Mouse (Mus musculus): ENCODE measurements around the gene Dtx3. TPM values are rescaled to one million over a fixed set of nuclear protein-coding genes. Genes with fewer than 3 reads are reported as not detected.
"Not testable (repeated sequence)": the region's sequence is repeated elsewhere in the genome, so short reads cannot be mapped to it uniquely, and the experiment has no call there.

Dtx3 gene
- polyA plus RNA-seq, 1 experiment: 126 TPM

DNA sequence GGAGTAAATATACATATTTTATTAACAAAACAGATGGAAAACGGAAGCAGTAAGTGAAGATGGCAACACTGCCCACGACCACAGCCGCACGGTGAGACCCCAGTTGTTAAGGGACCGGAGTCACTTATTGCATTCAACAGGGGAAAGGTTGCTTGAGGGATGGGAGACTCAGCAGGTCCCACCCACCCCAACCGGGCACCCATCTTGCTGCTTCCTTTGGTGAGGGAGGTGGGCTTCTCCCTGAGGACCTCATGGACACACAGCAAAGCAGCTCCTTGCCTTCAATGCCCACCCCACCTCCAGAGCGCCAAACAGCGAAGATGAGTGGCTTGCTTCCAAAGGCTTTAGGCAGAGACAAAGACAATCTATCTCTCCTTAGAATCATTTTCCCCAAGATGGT, 1.6 kb upstream of the Dtx3 start:
- Histone ChIP-seq H3K27ac (ENCODE audit: control insufficient read depth, insufficient read depth, low read depth, low read length) (no peak overlapping the region), H3K4me1 (ENCODE audit: control insufficient read depth, insufficient read depth, low read length) (peaks cover 18% of the 10 kb centered on the region), H3K27me3 (ENCODE audit: control insufficient read depth, insufficient read depth, low read length) (no peaks in the 10 kb centered on the region), H3K36me3 (ENCODE audit: control insufficient read depth, insufficient read depth, low read length) (peaks cover 2% of the 10 kb centered on the region; the same call in 1 of the 2 replicates), H3K4me3 (ENCODE audit: control insufficient read depth, low read depth, low read length) (no peak overlapping the region)
- no peak for TF ChIP-seq CTCF (IDR thresholded peaks at IDR 0.05; ENCODE audit: control insufficient read depth, insufficient read depth, insufficient replicate concordance, low read depth, low read length)
- no peak for TF ChIP-seq POLR2A (IDR thresholded peaks at IDR 0.05; ENCODE audit: control insufficient read depth, low read depth, low read length)

DNA sequence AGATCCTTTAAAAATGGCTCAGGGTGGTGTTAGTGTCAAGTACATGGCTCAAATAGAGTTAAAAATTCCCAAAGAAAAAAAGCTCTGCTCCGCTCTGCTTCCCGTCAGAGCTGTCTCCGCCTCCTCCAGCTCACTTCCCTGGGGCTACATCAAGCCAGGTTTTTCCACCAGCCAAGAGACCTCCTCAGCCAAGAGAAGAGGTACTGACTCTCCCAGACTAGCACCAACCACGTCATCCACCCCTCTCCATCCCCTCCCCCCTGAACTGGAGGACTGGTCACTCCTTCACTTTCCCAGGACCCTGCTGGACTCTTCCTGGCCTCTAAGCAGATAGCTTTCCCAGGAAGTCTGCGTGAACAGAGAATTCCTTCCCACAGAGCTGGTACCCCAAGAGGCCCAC, 864 bp upstream of the Dtx3 start:
- peak overlapping the region; percentile 29; the same call in 1 of the 2 replicates for H3K27ac ChIP-seq (ENCODE audit: control insufficient read depth, insufficient read depth, low read depth, low read length)
- TF ChIP-seq CTCF (IDR thresholded peaks at IDR 0.05; ENCODE audit: control insufficient read depth, insufficient read depth, insufficient replicate concordance, low read depth, low read length): no peak
- TF ChIP-seq POLR2A (IDR thresholded peaks at IDR 0.05; ENCODE audit: control insufficient read depth, low read depth, low read length): 0 out of 2 replicates have a peak, but pooled peaks have one; percentile 26
- peaks cover 2% of the 10 kb centered on the region; the same call in 1 of the 2 replicates for H3K36me3 ChIP-seq (ENCODE audit: control insufficient read depth, insufficient read depth, low read length)
- H3K4me3 ChIP-seq (ENCODE audit: control insufficient read depth, low read depth, low read length): peak overlapping the region; percentile 19; the same call in 1 of the 2 replicates
- peaks cover 18% of the 10 kb centered on the region for H3K4me1 ChIP-seq (ENCODE audit: control insufficient read depth, insufficient read depth, low read length)
- no peaks in the 10 kb centered on the region for H3K27me3 ChIP-seq (ENCODE audit: control insufficient read depth, insufficient read depth, low read length)

DNA sequence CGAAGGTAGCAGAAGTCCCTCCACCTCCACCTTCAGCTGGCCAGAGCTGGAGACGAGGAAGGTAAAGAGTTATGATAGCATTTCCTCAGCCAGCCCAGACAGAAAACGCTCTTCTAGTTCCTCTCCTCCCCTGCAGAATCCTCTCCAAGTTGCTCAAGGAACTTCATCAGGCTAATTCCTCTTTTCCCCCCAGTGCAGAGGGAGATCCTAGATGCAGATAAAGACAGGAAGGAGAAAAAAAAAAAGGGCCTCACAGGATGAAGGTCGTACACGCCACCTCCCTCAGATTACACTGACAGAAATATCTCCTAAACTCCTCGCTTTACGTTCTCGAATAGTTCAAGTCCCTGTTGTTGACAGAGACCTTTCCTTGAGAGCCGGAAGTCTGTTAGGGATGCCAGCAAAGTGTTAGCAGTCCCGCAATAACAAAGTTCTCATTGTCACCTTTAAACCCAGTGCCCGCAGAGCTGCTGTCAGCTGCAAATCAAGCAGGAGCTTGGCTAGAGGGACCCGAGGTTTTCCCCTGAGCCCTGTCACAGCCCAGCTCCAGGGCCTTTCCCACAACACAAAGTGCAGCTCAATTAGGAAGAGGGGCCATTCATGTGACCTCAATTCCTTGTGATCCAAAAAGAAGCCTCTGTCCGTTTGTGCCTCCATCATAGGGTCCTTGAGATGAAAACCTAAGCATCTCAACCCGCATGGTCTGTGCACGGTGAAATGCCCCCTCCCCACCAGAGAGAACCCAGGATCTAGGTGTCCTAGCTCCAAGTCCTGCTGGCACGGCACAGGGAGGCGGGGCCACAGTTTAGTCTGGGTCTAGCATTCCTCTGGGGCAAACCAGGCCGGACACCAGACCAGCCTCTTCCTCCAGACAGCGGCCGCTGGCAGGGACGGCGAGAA, 850 bp downstream of the Dtx3 start:
- peak overlapping the region; percentile 86 for H3K27ac ChIP-seq (ENCODE audit: control insufficient read depth, insufficient read depth, low read depth, low read length)
- H3K4me1 ChIP-seq (ENCODE audit: control insufficient read depth, insufficient read depth, low read length): peaks cover 34% of the 10 kb centered on the region
- peaks cover 2% of the 10 kb centered on the region; the same call in 1 of the 2 replicates for H3K36me3 ChIP-seq (ENCODE audit: control insufficient read depth, insufficient read depth, low read length)

DNA sequence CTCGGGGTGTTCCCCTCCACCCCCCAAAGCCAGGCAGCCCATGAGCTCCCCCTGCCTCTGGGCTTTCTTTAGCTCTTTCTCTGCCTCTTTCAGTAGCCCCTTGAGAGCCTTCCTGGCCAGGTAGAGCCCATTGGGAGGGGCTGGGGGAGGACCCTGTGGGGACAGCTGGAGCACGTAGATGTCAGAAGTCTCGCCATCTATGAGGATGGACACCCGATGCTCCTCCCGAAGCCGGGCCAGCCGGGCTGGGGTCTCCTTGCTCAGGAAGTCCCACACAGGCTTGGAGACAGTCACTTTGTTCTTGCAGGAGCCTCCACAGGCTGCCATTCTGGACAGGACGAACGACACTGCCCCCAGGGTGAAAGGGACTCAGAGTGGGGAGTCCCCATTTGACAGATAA, 2.5 kb downstream of the Dtx3 start:
- Histone ChIP-seq H3K27ac (ENCODE audit: control insufficient read depth, insufficient read depth, low read depth, low read length) (no peak overlapping the region), H3K4me1 (ENCODE audit: control insufficient read depth, insufficient read depth, low read length) (peaks cover 42% of the 10 kb centered on the region), H3K4me3 (ENCODE audit: control insufficient read depth, low read depth, low read length) (no peak overlapping the region), H3K27me3 (ENCODE audit: control insufficient read depth, insufficient read depth, low read length) (no peaks in the 10 kb centered on the region), H3K36me3 (ENCODE audit: control insufficient read depth, insufficient read depth, low read length) (no peaks in the 10 kb centered on the region; the same call in 1 of the 2 replicates)
- no peak for TF ChIP-seq CTCF (IDR thresholded peaks at IDR 0.05; ENCODE audit: control insufficient read depth, insufficient read depth, insufficient replicate concordance, low read depth, low read length)
- TF ChIP-seq POLR2A (IDR thresholded peaks at IDR 0.05; ENCODE audit: control insufficient read depth, low read depth, low read length): no peak

More for the DNA sequence above, 850 bp downstream of the Dtx3 start:
- no peaks in the 10 kb centered on the region for H3K27me3 ChIP-seq (ENCODE audit: control insufficient read depth, insufficient read depth, low read length)
- peak overlapping the region; percentile 95 for H3K4me3 ChIP-seq (ENCODE audit: control insufficient read depth, low read depth, low read length)
- TF ChIP-seq CTCF (IDR thresholded peaks at IDR 0.05; ENCODE audit: control insufficient read depth, insufficient read depth, insufficient replicate concordance, low read depth, low read length) (no peak), POLR2A (IDR thresholded peaks at IDR 0.05; ENCODE audit: control insufficient read depth, low read depth, low read length) (peak; percentile 47)

DNA sequence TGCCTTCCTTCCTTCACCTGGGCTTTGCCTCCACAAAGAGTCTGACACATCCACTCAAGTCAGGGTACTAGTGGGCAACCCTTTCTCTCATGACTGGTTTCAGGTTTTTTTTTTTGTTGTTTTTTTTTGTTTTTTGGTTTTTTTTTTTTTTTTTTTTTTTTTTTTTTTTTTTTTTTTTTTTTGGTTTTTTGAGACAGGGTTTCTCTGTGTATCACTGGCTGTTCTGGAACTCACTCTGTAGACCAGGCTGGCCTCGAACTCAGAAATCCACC, 3.5 kb downstream of the Dtx3 start:
- H3K4me1 ChIP-seq (ENCODE audit: control insufficient read depth, insufficient read depth, low read length): peaks cover 42% of the 10 kb centered on the region
- not testable (repeated sequence) for H3K27ac ChIP-seq (ENCODE audit: control insufficient read depth, insufficient read depth, low read depth, low read length); H3K27me3 ChIP-seq (ENCODE audit: control insufficient read depth, insufficient read depth, low read length); H3K36me3 ChIP-seq (ENCODE audit: control insufficient read depth, insufficient read depth, low read length); H3K4me3 ChIP-seq (ENCODE audit: control insufficient read depth, low read depth, low read length)

DNA sequence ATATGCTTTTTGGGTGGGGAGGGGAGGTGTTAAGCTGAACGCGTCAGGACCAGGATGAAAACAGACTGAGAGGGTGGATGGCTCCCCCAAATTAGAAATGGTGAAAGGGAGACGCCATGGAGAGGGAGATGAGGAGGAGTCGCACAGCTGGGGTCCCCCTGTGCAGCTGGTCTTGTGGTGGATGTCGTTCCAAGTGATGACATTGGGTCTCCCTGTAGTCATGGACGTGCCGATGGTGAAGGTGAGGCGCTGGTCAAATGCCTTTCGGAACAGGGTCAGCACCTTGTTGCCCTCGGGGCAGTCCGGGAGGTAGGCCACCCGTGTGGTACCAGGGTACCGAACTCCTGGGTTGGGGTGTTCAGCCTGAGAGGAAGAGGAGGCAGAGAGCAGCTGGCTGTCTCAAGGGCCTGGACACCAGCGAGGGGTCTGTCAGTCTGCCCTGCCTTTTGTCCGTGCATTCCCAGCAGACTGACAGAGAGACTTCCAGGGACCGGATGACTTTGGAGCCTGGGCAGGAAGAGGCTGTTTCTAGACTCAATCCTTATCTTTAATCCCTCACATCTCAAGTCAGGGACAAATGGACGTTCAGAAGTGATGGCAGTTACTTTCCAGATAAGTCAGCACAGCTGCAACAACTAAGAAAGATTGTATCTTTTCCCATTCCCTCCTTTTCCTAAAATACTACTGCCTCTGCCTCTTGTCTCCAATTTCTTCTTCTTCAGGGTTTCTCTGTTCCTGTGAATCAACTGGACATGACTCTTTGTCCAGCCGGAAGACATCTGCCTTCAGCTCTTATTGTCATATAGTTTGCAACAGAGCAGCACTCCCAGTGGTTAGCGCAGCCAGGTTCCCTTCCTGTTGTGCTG, 4.1 kb downstream of the Dtx3 start:
- TF ChIP-seq POLR2A (IDR thresholded peaks at IDR 0.05; ENCODE audit: control insufficient read depth, low read depth, low read length) (no peak), CTCF (IDR thresholded peaks at IDR 0.05; ENCODE audit: control insufficient read depth, insufficient read depth, insufficient replicate concordance, low read depth, low read length) (no peak)
- H3K27me3 ChIP-seq (ENCODE audit: control insufficient read depth, insufficient read depth, low read length): no peaks in the 10 kb centered on the region
- peak overlapping the region; percentile 16; the same call in 1 of the 2 replicates for H3K27ac ChIP-seq (ENCODE audit: control insufficient read depth, insufficient read depth, low read depth, low read length)
- H3K4me1 ChIP-seq (ENCODE audit: control insufficient read depth, insufficient read depth, low read length): peaks cover 38% of the 10 kb centered on the region
- H3K4me3 ChIP-seq (ENCODE audit: control insufficient read depth, low read depth, low read length): no peak overlapping the region
- no peaks in the 10 kb centered on the region; the same call in 1 of the 2 replicates for H3K36me3 ChIP-seq (ENCODE audit: control insufficient read depth, insufficient read depth, low read length)
